Mouse (Mus musculus) heart, embryonic 13.5 days (tissue): ENCODE data around the gene Tlr12. TPM values are rescaled to one million over a fixed set of nuclear protein-coding genes. Genes with fewer than 3 reads are reported as not detected.

ENCODE experiments used
- ATAC-seq: fragments of 200-750 bp; cut with Nextera tagmentation; 2 replicates; pipeline ENCODE4 v1.8.0; 2017; ENCODE audit warnings: moderate TSS enrichment; ENCODE audit not compliant: insufficient number of reproducible peaks, low FRiP score, low TSS enrichment; ENCODE audit errors: extremely low read depth
- H3K27ac ChIP-seq: fragments of 300-500 bp; sonication (generic); replicated peaks from 2 replicates; pipeline ENCODE4 v1.5.1; 2015; ENCODE audit warnings: moderate library complexity, mild to moderate bottlenecking, inconsistent platforms
- H3K27me3 ChIP-seq: fragments of 300-500 bp; sonication (generic); replicated peaks from 2 replicates; pipeline ENCODE4 v1.6.1; 2015; ENCODE audit warnings: mild to moderate bottlenecking, inconsistent platforms
- H3K36me3 ChIP-seq: fragments of 300-500 bp; sonication (generic); 2 replicates; pipeline ENCODE4 v1.6.1; 2015; ENCODE audit warnings: mild to moderate bottlenecking, inconsistent platforms
- H3K4me1 ChIP-seq: fragments of 300-500 bp; sonication (generic); 2 replicates; pipeline ENCODE4 v1.6.1; 2015; ENCODE audit warnings: inconsistent platforms
- H3K4me2 ChIP-seq: fragments of 300-500 bp; sonication (generic); 2 replicates; pipeline ENCODE4 v1.6.1; 2015; ENCODE audit warnings: inconsistent platforms, mild to moderate bottlenecking, moderate library complexity
- H3K4me3 ChIP-seq: fragments of 300-500 bp; sonication (generic); 2 replicates; pipeline ENCODE4 v1.5.1; 2015; ENCODE audit warnings: moderate library complexity, mild to moderate bottlenecking, inconsistent platforms
- H3K9ac ChIP-seq: fragments of 300-500 bp; sonication (generic); 2 replicates; pipeline ENCODE4 v1.6.1; 2015; ENCODE audit warnings: inconsistent platforms, mild to moderate bottlenecking, moderate library complexity
- H3K9me3 ChIP-seq: fragments of 300-500 bp; sonication (generic); 2 replicates; pipeline ENCODE4 v1.6.1; 2016; ENCODE audit warnings: inconsistent platforms
- WGBS: fragments of 180-500 bp; shearing (Covaris S2); methylation state at CpG from one replicate; pipeline ENCODE4 v1.1.7; 2015; ENCODE audit warnings: mixed read lengths; 5-methylcytosine and 5-hydroxymethylcytosine counted together
- polyA plus RNA-seq: library from polyadenylated mRNA; unstranded; fragments of >200 nt; fragmentation: Nextera tagmentation; extraction: Ambion mirVana; gene quantifications from 2 replicates; pipeline ENCODE4 v1.2.1, GENCODE M21; 2015

The Tlr12 gene
- polyA plus RNA-seq, 1 experiment from 2014 or later: 0.43 TPM

- Histone ChIP-seq H3K27ac (no peak overlapping the region), H3K4me1 (peaks cover 4% of the 10 kb centered on the region; the same call in 1 of the 2 replicates), H3K4me2 (no peak overlapping the region), H3K9me3 (no peaks in the 10 kb centered on the region), H3K36me3 (peaks cover 38% of the 10 kb centered on the region), H3K9ac (no peak overlapping the region), H3K27me3 (no peaks in the 10 kb centered on the region), H3K4me3 (no peak overlapping the region)
- no peak for ATAC-seq
- WGBS: 91% methylated on average over 4 of the region's 4 CpGs
Measured at GRCm38 (mm10) chr4:128593286-128593685, 25.1 kb downstream of the Tlr12 start.

GRCm38 (mm10) chr4:128579182-128579581 lies 39.2 kb downstream of the Tlr12 start:
- Histone ChIP-seq H3K4me2 (no peak overlapping the region), H3K27ac (no peak overlapping the region), H3K4me1 (no peaks in the 10 kb centered on the region), H3K9ac (no peak overlapping the region), H3K4me3 (no peak overlapping the region), H3K36me3 (peaks cover 66% of the 10 kb centered on the region), H3K27me3 (no peaks in the 10 kb centered on the region), H3K9me3 (peaks cover 36% of the 10 kb centered on the region)
- 56% methylated on average over 4 of the region's 4 CpGs for WGBS
- ATAC-seq: no peak

- no peak overlapping the region for H3K9ac ChIP-seq
- H3K27me3 ChIP-seq: no peaks in the 10 kb centered on the region
- peaks cover 32% of the 10 kb centered on the region for H3K36me3 ChIP-seq
- peaks cover 6% of the 10 kb centered on the region for H3K9me3 ChIP-seq
- ATAC-seq: no peak
- no peak overlapping the region for H3K4me3 ChIP-seq
- H3K4me2 ChIP-seq: no peak overlapping the region
- H3K4me1 ChIP-seq: no peaks in the 10 kb centered on the region
- WGBS: 68% methylated on average over 4 of the region's 4 CpGs
- no peak overlapping the region for H3K27ac ChIP-seq
Measured at GRCm38 (mm10) chr4:128575811-128576210, 42.6 kb downstream of the Tlr12 start.

Other genes starting within 250 kb of the Tlr12 start
- 2.7 and 2.9 TPM in 2 replicates for gene Zscan20, start 8.5 kb downstream of the Tlr12 start, polyA plus RNA-seq
- gene Phc2, start 36.1 kb upstream of the Tlr12 start, polyA plus RNA-seq: 9.9 and 16.7 TPM in 2 replicates
- 0.09 TPM in 2 replicates for gene A3galt2, start 136.7 kb upstream of the Tlr12 start, polyA plus RNA-seq
- 19.2 and 20.9 TPM in 2 replicates for gene Zfp362, start 187.4 kb upstream of the Tlr12 start, polyA plus RNA-seq